Mouse (Mus musculus) spleen, adult 2 months (tissue): Measurements from ENCODE around the gene Tmem189.

Experiments
- CTCF ChIP-seq: fragments of 200-500 bp; IDR thresholded peaks from 2 replicates; pipeline ENCODE4 v1.5.1; 2011; ENCODE audit warnings: mild to moderate bottlenecking, inconsistent platforms; ENCODE audit not compliant: insufficient read depth, insufficient read length, insufficient replicate concordance; ENCODE audit errors: extremely low read depth
- POLR2A ChIP-seq: fragments of 200-500 bp; IDR thresholded peaks from 2 replicates; pipeline ENCODE4 v1.6.1; 2011; ENCODE audit warnings: low read depth, low read length, inconsistent platforms

- TF ChIP-seq CTCF (no peak), POLR2A (no peak)
Measured at GRCm38 (mm10) chr2:167634865-167635512, 54.6 kb downstream of the Tmem189 start.
